Mouse (Mus musculus) forebrain, embryonic 12.5 days (tissue): ENCODE measurements around the gene Ovca2. TPM values are rescaled to one million over a fixed set of nuclear protein-coding genes. Genes with fewer than 3 reads are reported as not detected.
A peak's percentile ranks its signal among the peaks of the same experiment; 100 is the strongest.

ENCODE experiments used
- microRNA counts: library from miRNA; unstranded; fragments of <30 nt; microRNA quantifications from one replicate; lab custom pipeline; 2017
- microRNA-seq: library from miRNA; unstranded; fragments of <30 nt; microRNA quantifications from one replicate; pipeline ENCODE4, GENCODE M21; 2017
- polyA plus RNA-seq: library from polyadenylated mRNA; unstranded; fragments of >200 nt; fragmentation: Nextera tagmentation; extraction: Ambion mirVana; gene quantifications from 2 replicates; pipeline ENCODE4 v1.2.1, GENCODE M21; 2016

Ovca2 gene
- polyA plus RNA-seq, 1 experiment from 2014 or later, result 24.3 TPM

MicroRNA genes within 50 kb of the gene (microRNA counts, 519-probe panel; counts per million panel counts)
- 4,065 counts per million, percentile 48 among the panel's probes with 10 or more counts for microRNA mmu-miR-132 (lab: Ali Mortazavi, UCI)
- not detected for microRNA mmu-miR-212 (lab: Ali Mortazavi, UCI)

Small RNA genes lying within 50 kb of the gene (microRNA-seq; reads per million reads assigned to microRNA genes)
- gene Mir132, result 180 reads per million, percentile 56 among the genes with 10 or more reads in this experiment
- gene Mir212, result 22.8 reads per million, percentile 35 among the genes with 10 or more reads in this experiment

Other genes starting within 250 kb of the Ovca2 start
- 3.2 and 4.4 TPM in 2 replicates for gene Hic1, start 9.3 kb downstream of the Ovca2 start, polyA plus RNA-seq
- 15.7 and 16.6 TPM in 2 replicates for gene Dph1, start 12.4 kb upstream of the Ovca2 start, polyA plus RNA-seq
- gene Rtn4rl1, start 14.9 kb upstream of the Ovca2 start, polyA plus RNA-seq, result 1.7 and 1.8 TPM in 2 replicates
- 140 and 160 TPM in 2 replicates for gene Rpa1, start 169.5 kb upstream of the Ovca2 start, polyA plus RNA-seq
- 20.0 and 21.0 TPM in 2 replicates for gene Smyd4, start 169.6 kb upstream of the Ovca2 start, polyA plus RNA-seq
- gene Serpinf1, start 243.9 kb upstream of the Ovca2 start, polyA plus RNA-seq, result 35.8 and 44.7 TPM in 2 replicates